Mouse (Mus musculus): ENCODE measurements around the gene Frmd4b. TPM values are rescaled to one million over a fixed set of nuclear protein-coding genes. Genes with fewer than 3 reads are reported as not detected.

Frmd4b gene
- polyA plus RNA-seq, 1 experiment, result 8.2 TPM

DNA sequence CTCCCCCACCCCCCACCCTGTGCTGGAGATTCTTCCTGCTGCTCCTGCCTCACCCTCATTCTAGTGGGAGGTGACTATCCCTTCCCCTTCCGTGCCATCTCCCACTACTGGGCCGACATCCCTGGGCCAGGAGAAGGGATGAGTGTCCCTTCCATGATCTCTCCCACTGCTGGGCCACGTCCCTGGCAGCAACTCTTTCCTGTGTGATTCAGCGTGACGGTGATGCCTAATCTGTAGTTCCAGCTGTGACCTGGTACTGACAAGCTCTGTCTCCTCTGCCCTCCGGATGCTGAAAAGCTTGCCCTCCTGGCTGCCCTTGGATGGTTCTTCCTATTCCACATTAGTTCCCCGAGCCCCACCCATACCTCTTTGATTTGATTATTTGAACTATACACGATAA is 31.3 kb downstream of the Frmd4b start:
- H3K27me3 ChIP-seq (ENCODE audit: control insufficient read depth, insufficient read depth, low read length), result no peaks in the 10 kb centered on the region
- H3K4me1 ChIP-seq (replicated peaks; ENCODE audit: control insufficient read depth, insufficient read depth, low read length), result no peaks in the 10 kb centered on the region
- 88% methylated on average over 8 of the region's 8 CpGs for WGBS
- TF ChIP-seq CTCF (IDR thresholded peaks at IDR 0.05; ENCODE audit: borderline replicate concordance, control insufficient read depth, extremely low read depth, insufficient read depth, low read length, poor library complexity) (no peak), POLR2A (IDR thresholded peaks at IDR 0.05; ENCODE audit: control insufficient read depth, extremely low read depth, insufficient read depth, low read length, poor library complexity) (no peak)
- H3K36me3 ChIP-seq (ENCODE audit: control insufficient read depth, insufficient read depth, low read length), result no peaks in the 10 kb centered on the region
- DNase-seq, result no peak
- no peak overlapping the region for H3K4me3 ChIP-seq (ENCODE audit: control insufficient read depth, insufficient read depth, low read length)
- H3K27ac ChIP-seq (ENCODE audit: control insufficient read depth, insufficient read depth, low read length), result no peak overlapping the region

DNA sequence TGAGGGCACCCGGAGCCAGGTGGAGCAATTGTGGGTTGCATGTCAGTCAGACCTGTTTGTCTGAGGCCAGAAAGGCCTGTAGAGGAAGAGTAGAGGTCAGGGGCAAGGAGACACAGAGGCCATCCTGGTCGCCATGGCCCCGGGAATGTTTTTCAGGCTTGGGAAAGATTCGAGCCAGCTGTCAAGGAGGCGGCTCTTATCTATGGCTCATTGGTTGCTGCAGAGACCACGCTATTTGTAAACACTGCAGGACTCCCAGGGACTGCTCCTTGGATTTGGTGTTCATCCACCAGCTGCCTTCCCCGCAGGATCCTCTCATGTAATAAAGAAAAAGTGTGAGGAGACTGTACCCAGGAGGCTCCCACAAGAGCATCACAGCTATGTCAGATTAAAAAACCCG is 34.6 kb downstream of the Frmd4b start:
- no peak for DNase-seq
- Histone ChIP-seq H3K36me3 (ENCODE audit: control insufficient read depth, insufficient read depth, low read length) (no peaks in the 10 kb centered on the region), H3K27ac (ENCODE audit: control insufficient read depth, insufficient read depth, low read length) (no peak overlapping the region), H3K27me3 (ENCODE audit: control insufficient read depth, insufficient read depth, low read length) (no peaks in the 10 kb centered on the region), H3K4me3 (ENCODE audit: control insufficient read depth, insufficient read depth, low read length) (no peak overlapping the region), H3K4me1 (replicated peaks; ENCODE audit: control insufficient read depth, insufficient read depth, low read length) (no peaks in the 10 kb centered on the region)
- TF ChIP-seq POLR2A (IDR thresholded peaks at IDR 0.05; ENCODE audit: control insufficient read depth, extremely low read depth, insufficient read depth, low read length, poor library complexity) (no peak), CTCF (IDR thresholded peaks at IDR 0.05; ENCODE audit: borderline replicate concordance, control insufficient read depth, extremely low read depth, insufficient read depth, low read length, poor library complexity) (no peak)
- WGBS, result 96% methylated on average over 8 of the region's 8 CpGs

DNA sequence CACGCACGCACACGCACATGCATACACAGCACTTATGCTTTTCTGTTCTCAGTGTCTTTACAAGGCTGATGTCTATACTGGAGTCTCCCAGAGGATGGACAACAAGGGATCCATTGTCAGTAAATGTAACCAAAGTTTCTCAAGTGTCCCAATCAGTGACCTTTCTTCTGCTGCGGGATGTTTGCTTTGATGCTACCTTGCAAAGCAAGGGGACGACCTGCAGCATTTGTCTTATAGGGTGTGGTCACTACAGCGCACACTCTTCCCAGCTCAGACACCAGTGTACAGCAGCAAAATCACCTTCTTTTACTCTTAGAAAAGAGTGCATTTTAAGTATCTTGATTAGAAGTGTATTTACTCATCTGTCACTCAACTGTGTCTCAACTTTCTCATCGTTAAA is 35.4 kb downstream of the Frmd4b start:
- TF ChIP-seq POLR2A (IDR thresholded peaks at IDR 0.05; ENCODE audit: control insufficient read depth, extremely low read depth, insufficient read depth, low read length, poor library complexity) (no peak), CTCF (IDR thresholded peaks at IDR 0.05; ENCODE audit: borderline replicate concordance, control insufficient read depth, extremely low read depth, insufficient read depth, low read length, poor library complexity) (no peak)
- DNase-seq, result no peak
- 96% methylated on average over 7 of the region's 7 CpGs for WGBS

DNA sequence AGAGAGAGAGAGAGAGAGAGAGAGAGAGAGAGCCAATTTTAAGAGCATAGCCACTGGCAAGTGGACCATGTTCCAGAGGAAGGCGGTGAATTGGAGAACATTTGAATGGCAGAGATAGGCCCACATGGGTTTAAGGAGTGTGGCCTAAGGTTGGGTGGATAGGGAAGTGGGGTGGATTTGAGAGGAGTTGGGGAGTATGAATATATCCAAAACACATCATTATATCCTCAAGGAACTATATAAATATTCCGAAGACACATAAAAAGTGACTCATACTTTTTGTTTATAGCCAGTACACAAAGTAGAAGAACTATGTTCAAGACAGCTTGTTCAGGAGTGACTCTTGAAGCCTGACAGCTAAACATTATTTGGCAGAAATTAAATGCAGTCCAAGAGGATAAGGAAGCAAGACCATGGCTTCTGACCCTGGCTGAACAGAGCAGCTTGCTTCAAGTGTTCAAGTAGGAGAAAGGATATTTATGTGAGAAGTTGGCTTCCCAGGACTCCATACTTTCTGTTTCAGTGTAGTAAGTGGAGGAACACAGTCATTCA is 36.8 kb downstream of the Frmd4b start:
- Histone ChIP-seq H3K4me3 (ENCODE audit: control insufficient read depth, insufficient read depth, low read length) (no peak overlapping the region), H3K4me1 (replicated peaks; ENCODE audit: control insufficient read depth, insufficient read depth, low read length) (no peaks in the 10 kb centered on the region), H3K27me3 (ENCODE audit: control insufficient read depth, insufficient read depth, low read length) (no peaks in the 10 kb centered on the region), H3K36me3 (ENCODE audit: control insufficient read depth, insufficient read depth, low read length) (no peaks in the 10 kb centered on the region), H3K27ac (ENCODE audit: control insufficient read depth, insufficient read depth, low read length) (no peak overlapping the region)
- TF ChIP-seq CTCF (IDR thresholded peaks at IDR 0.05; ENCODE audit: borderline replicate concordance, control insufficient read depth, extremely low read depth, insufficient read depth, low read length, poor library complexity) (no peak), POLR2A (IDR thresholded peaks at IDR 0.05; ENCODE audit: control insufficient read depth, extremely low read depth, insufficient read depth, low read length, poor library complexity) (no peak)
- WGBS, result 99% methylated on average over 2 of the region's 2 CpGs
- DNase-seq, result no peak

More for the DNA sequence above, 35.4 kb downstream of the Frmd4b start:
- Histone ChIP-seq H3K36me3 (ENCODE audit: control insufficient read depth, insufficient read depth, low read length) (no peaks in the 10 kb centered on the region), H3K27me3 (ENCODE audit: control insufficient read depth, insufficient read depth, low read length) (no peaks in the 10 kb centered on the region), H3K4me1 (replicated peaks; ENCODE audit: control insufficient read depth, insufficient read depth, low read length) (no peaks in the 10 kb centered on the region), H3K4me3 (ENCODE audit: control insufficient read depth, insufficient read depth, low read length) (no peak overlapping the region), H3K27ac (ENCODE audit: control insufficient read depth, insufficient read depth, low read length) (no peak overlapping the region)

DNA sequence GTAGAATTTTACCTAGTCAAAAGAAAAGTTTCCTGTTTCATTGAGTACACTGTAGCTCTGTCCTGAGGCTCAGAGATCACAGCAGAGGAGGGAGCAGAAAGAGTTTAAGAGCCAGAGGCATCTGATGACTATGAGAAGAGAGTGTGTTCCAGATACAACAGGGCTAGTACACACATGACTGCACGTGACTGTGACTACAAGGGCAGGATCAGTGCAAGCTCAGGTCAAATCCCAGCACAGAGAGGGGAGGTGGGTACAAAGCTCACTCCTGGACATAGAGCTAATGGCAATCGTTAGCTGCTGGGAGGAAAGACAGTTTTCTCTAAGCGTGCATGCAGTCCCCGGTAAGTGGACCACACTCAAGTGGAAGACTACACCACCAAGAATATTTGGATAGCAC is 37.6 kb downstream of the Frmd4b start:
- Histone ChIP-seq H3K27ac (ENCODE audit: control insufficient read depth, insufficient read depth, low read length) (no peak overlapping the region), H3K4me3 (ENCODE audit: control insufficient read depth, insufficient read depth, low read length) (no peak overlapping the region), H3K36me3 (ENCODE audit: control insufficient read depth, insufficient read depth, low read length) (no peaks in the 10 kb centered on the region), H3K27me3 (ENCODE audit: control insufficient read depth, insufficient read depth, low read length) (no peaks in the 10 kb centered on the region), H3K4me1 (replicated peaks; ENCODE audit: control insufficient read depth, insufficient read depth, low read length) (no peaks in the 10 kb centered on the region)
- WGBS, result 92% methylated on average over 4 of the region's 4 CpGs
- TF ChIP-seq CTCF (IDR thresholded peaks at IDR 0.05; ENCODE audit: borderline replicate concordance, control insufficient read depth, extremely low read depth, insufficient read depth, low read length, poor library complexity) (no peak), POLR2A (IDR thresholded peaks at IDR 0.05; ENCODE audit: control insufficient read depth, extremely low read depth, insufficient read depth, low read length, poor library complexity) (no peak)
- no peak for DNase-seq

DNA sequence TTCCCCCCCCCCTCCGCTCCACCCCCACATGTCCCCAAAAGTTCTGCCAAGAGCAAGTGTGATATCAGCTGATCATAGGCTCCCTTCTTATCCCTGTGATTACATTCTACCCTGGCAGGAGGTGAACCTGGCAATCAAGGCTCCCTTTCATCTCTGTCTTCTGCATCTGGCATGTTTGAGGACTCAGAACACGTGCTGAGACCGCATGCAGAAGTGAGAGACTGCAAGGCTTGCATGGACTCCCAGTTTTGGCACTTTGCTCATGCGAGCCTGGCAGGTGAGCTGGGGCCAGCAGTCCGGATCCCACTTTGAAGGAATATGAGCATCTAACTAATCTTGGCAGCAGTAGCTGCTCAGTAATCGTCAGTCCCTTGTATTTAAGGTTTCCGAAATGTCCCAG is 39.1 kb downstream of the Frmd4b start:
- H3K4me3 ChIP-seq (ENCODE audit: control insufficient read depth, insufficient read depth, low read length), result no peak overlapping the region
- H3K4me1 ChIP-seq (replicated peaks; ENCODE audit: control insufficient read depth, insufficient read depth, low read length), result no peaks in the 10 kb centered on the region
- H3K27me3 ChIP-seq (ENCODE audit: control insufficient read depth, insufficient read depth, low read length), result no peaks in the 10 kb centered on the region
- H3K27ac ChIP-seq (ENCODE audit: control insufficient read depth, insufficient read depth, low read length), result no peak overlapping the region
- no peak for DNase-seq
- WGBS, result 96% methylated on average over 7 of the region's 7 CpGs
- TF ChIP-seq POLR2A (IDR thresholded peaks at IDR 0.05; ENCODE audit: control insufficient read depth, extremely low read depth, insufficient read depth, low read length, poor library complexity) (no peak), CTCF (IDR thresholded peaks at IDR 0.05; ENCODE audit: borderline replicate concordance, control insufficient read depth, extremely low read depth, insufficient read depth, low read length, poor library complexity) (no peak)
- H3K36me3 ChIP-seq (ENCODE audit: control insufficient read depth, insufficient read depth, low read length), result no peaks in the 10 kb centered on the region

- Histone ChIP-seq H3K4me3 (ENCODE audit: control insufficient read depth, insufficient read depth, low read length) (no peak overlapping the region), H3K36me3 (ENCODE audit: control insufficient read depth, insufficient read depth, low read length) (no peaks in the 10 kb centered on the region), H3K27me3 (ENCODE audit: control insufficient read depth, insufficient read depth, low read length) (no peaks in the 10 kb centered on the region), H3K27ac (ENCODE audit: control insufficient read depth, insufficient read depth, low read length) (no peak overlapping the region), H3K4me1 (replicated peaks; ENCODE audit: control insufficient read depth, insufficient read depth, low read length) (no peaks in the 10 kb centered on the region)
- no peak for TF ChIP-seq POLR2A (IDR thresholded peaks at IDR 0.05; ENCODE audit: control insufficient read depth, extremely low read depth, insufficient read depth, low read length, poor library complexity)
- no peak for TF ChIP-seq CTCF (IDR thresholded peaks at IDR 0.05; ENCODE audit: borderline replicate concordance, control insufficient read depth, extremely low read depth, insufficient read depth, low read length, poor library complexity)
- WGBS, result 80% methylated on average over 4 of the region's 4 CpGs
- no peak for DNase-seq
Measured at GRCm38 (mm10) chr6:97577349-97577748, 40.0 kb downstream of the Frmd4b start.

Measured in thymus, adult 2 months (tissue).